Mouse (Mus musculus) E14TG2a.4 (cell line): ENCODE data around the gene Lyz1.
"Not testable (repeated sequence)": the region's sequence is repeated elsewhere in the genome, so short reads cannot be mapped to it uniquely, and the experiment has no call there.

Experiments
- CTCF ChIP-seq: conservative IDR thresholded peaks from 2 replicates; pipeline ENCODE4 v1.5.1; 2014; ENCODE audit warnings: low read length
- NANOG ChIP-seq: IDR thresholded peaks from 2 replicates; pipeline ENCODE4 v1.6.1; 2014; ENCODE audit warnings: borderline replicate concordance, low read length, mixed read lengths

DNA sequence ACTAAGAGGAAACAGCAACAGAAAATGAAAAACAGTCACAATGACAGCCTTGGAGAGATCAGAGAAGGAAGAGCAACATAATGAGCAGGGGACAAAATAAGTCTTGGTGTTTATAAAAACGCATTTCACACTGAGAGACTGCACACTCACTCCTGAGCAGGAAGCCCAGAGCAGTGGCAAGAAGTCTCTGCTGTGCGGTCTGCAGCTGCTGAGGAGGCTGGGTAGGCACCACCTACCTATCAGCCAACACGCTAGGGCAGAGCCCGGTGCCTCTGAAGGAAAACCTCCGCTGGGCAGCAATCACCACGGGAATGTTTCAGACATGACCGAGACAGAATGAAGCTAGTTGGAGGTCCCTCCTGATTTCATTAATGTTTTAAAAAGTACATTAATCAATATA, 7.1 kb downstream of the Lyz1 start:
- not testable (repeated sequence) for TF ChIP-seq CTCF, NANOG
